Mouse (Mus musculus) kidney, adult 2 months (tissue): ENCODE measurements around the gene Necab2.

ENCODE experiments used
- CTCF ChIP-seq: fragments of 200-500 bp; conservative IDR thresholded peaks from 2 replicates; pipeline ENCODE4 v1.5.1; 2011; ENCODE audit warnings: low read depth, mild to moderate bottlenecking, control low read depth, low read length, moderate library complexity, mixed read lengths; ENCODE audit not compliant: insufficient read depth, insufficient read length
- POLR2A ChIP-seq: fragments of 200-500 bp; IDR thresholded peaks from one replicate; pipeline ENCODE4 v1.6.1; 2011; ENCODE audit warnings: low read depth, low read length, control low read depth

DNA sequence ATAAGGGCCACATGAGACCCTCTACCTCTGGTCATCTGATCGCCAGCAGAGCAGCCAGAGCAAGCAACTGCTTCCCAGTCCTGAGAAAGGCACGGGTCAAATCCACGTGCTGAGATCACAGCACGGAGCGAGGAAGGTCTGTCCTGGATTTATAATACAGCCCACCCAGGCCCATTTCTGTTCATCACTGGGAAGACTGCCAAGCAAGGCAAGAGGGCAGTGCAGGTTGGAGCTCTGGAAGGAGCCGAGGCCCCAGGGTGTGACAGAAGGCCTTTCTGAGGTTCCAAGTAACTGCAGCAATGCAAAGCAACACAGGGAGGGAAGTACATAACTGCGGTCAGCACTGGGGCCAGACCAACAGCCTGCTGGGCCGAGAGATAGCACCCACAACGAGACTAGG, 64.0 kb downstream of the Necab2 start:
- TF ChIP-seq POLR2A (no peak), CTCF (no peak)
